ENCODE assay signal across 32 mouse cellular contexts in the genomic region with DNA sequence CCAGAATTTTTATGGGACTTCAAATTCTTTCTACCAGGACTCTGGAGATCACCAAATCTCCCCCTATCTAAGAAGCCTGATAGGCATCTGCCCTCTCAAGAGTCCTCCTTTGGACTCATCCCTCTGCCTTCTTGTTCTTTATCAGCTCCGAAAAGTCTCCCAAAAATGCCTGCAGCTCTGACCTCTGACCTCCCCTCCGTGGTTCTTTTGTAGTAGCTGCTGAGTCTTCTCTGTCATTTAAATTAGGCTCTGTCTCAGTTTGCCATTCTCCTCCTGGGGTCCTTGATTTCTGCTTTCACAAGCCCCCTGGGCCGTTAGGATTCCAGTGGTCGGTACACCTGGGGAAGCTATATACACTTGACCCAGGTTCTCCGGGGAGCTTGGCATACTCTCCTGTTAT. TPM values are rescaled to one million over a fixed set of nuclear protein-coding genes. Genes with fewer than 3 reads are reported as not detected.
DNase-seq lines count a peak whose midpoint lies in the region; ATAC-seq lines count a peak whose summit lies in the region.
"Had no signal": no experiment of that assay in that cellular context is flagged by ENCODE, and none has a peak within 500 bp of the region (broad histone marks: within the 10 kb centered on the region; RNA-seq: fewer than 3 reads in every experiment).

No protein-coding gene starts in this region.

- H3K9ac ChIP-seq in hindbrain, embryonic 16.5 days (ENCODE audit: low read depth, low read length), result no peak overlapping the region
- H3K9ac ChIP-seq in neural tube, embryonic 15.5 days (replicated peaks), result no peak overlapping the region
- H3K9ac ChIP-seq: embryonic facial prominence, embryonic 12.5 days; hindbrain, embryonic 12.5 days; liver, embryonic 12.5 days; liver, postnatal 0 days; neural tube, embryonic 12.5 days had no signal

- H3K36me3 ChIP-seq in hindbrain, embryonic 10.5 days, result no peaks in the 10 kb centered on the region
- H3K36me3 ChIP-seq in hindbrain, embryonic 16.5 days (ENCODE audit: control insufficient read depth, insufficient read depth, low read length), result no peaks in the 10 kb centered on the region
- H3K36me3 ChIP-seq in neural tube, embryonic 15.5 days, result no peaks in the 10 kb centered on the region
- H3K36me3 ChIP-seq: embryonic facial prominence, embryonic 12.5 days; G1E; heart, embryonic 10.5 days; hindbrain, embryonic 12.5 days; liver, embryonic 12.5 days; neural tube, embryonic 12.5 days had no signal

- H3K9me3 ChIP-seq in hindbrain, embryonic 10.5 days, result no peaks in the 10 kb centered on the region
- H3K9me3 ChIP-seq in hindbrain, embryonic 16.5 days (ENCODE audit: control insufficient read depth, low read length), result no peaks in the 10 kb centered on the region
- H3K9me3 ChIP-seq in neural tube, embryonic 15.5 days (replicated peaks), result no peaks in the 10 kb centered on the region
- H3K9me3 ChIP-seq: G1E; heart, embryonic 10.5 days; hindbrain, embryonic 12.5 days; liver, embryonic 12.5 days; neural tube, embryonic 12.5 days had no signal

- peaks cover 42% of the 10 kb centered on the region for H3K4me1 ChIP-seq in hindbrain, embryonic 10.5 days (replicated peaks)
- H3K4me1 ChIP-seq in hindbrain, embryonic 16.5 days (ENCODE audit: control insufficient read depth, insufficient read depth, low read depth, low read length), result peaks cover 19% of the 10 kb centered on the region
- H3K4me1 ChIP-seq in neural tube, embryonic 15.5 days, result peaks cover 28% of the 10 kb centered on the region

- under 1% methylated on average over 5 of the region's 5 CpGs for WGBS in hindbrain, embryonic 10.5 days
- WGBS in hindbrain, embryonic 16.5 days, result under 1% methylated on average over 5 of the region's 5 CpGs
- WGBS in neural tube, embryonic 15.5 days, result under 1% methylated on average over 5 of the region's 5 CpGs

- no peak overlapping the region for H3K4me2 ChIP-seq in hindbrain, embryonic 16.5 days (ENCODE audit: low read length)
- no peak overlapping the region for H3K4me2 ChIP-seq in neural tube, embryonic 15.5 days
- H3K4me2 ChIP-seq: embryonic facial prominence, embryonic 12.5 days; hindbrain, embryonic 12.5 days; liver, embryonic 12.5 days; neural tube, embryonic 12.5 days had no signal

- H3K4me3 ChIP-seq in hindbrain, embryonic 10.5 days, result peak overlapping the region; percentile 28; the same call in 1 of the 2 replicates
- H3K4me3 ChIP-seq in hindbrain, embryonic 16.5 days (ENCODE audit: low read length), result no peak overlapping the region
- H3K4me3 ChIP-seq in neural tube, embryonic 15.5 days (replicated peaks), result no peak overlapping the region
- H3K4me3 ChIP-seq: embryonic facial prominence, embryonic 12.5 days; hindbrain, embryonic 12.5 days; liver, embryonic 12.5 days; megakaryocyte, embryonic 14.5 days; neural tube, embryonic 12.5 days had no signal

- ATAC-seq in hindbrain, embryonic 16.5 days, result no peak
- ATAC-seq in neural tube, embryonic 15.5 days (ENCODE audit: low FRiP score), result no peak
- ATAC-seq: forebrain, embryonic 14.5 days; intestine, postnatal 0 days; liver, embryonic 12.5 days; liver, postnatal 0 days; midbrain, embryonic 16.5 days had no signal

- H3K27me3 ChIP-seq in hindbrain, embryonic 10.5 days (ENCODE audit: insufficient read depth, poor library complexity, severe bottlenecking), result peaks cover 95% of the 10 kb centered on the region
- peaks cover 65% of the 10 kb centered on the region for H3K27me3 ChIP-seq in hindbrain, embryonic 16.5 days (replicated peaks; ENCODE audit: control insufficient read depth, insufficient read depth, low read length)
- H3K27me3 ChIP-seq in neural tube, embryonic 15.5 days (replicated peaks), result peaks cover 80% of the 10 kb centered on the region

- H3K27ac ChIP-seq in hindbrain, embryonic 10.5 days, result no peak overlapping the region
- no peak overlapping the region for H3K27ac ChIP-seq in hindbrain, embryonic 16.5 days (ENCODE audit: low read depth, low read length)
- no peak overlapping the region for H3K27ac ChIP-seq in neural tube, embryonic 15.5 days (replicated peaks)
- H3K27ac ChIP-seq: embryonic facial prominence, embryonic 12.5 days; heart, embryonic 10.5 days; hindbrain, embryonic 12.5 days; liver, embryonic 12.5 days; neural tube, embryonic 12.5 days had no signal

- peak; percentile 55 for DNase-seq in hindbrain, embryonic 10.5 days (ENCODE audit: low spot score)
- peak; percentile 31 for DNase-seq in neural tube, embryonic 10.5 days (ENCODE audit: extremely low spot score, low spot score)
- DNase-seq in embryo, embryonic 9.5 days (ENCODE audit: extremely low spot score), result peak; percentile 63
- DNase-seq in right cerebral cortex, adult 18-20 months, result no peak
- DNase-seq in layer of hippocampus, adult 8-10 months (ENCODE audit: low spot score in 2 of 2), result no peak
- DNase-seq: adrenal gland, postnatal 25 days; cerebellum, adult 11-12 months; cerebellum, adult 9-11 months; gastrocnemius, postnatal 25 days; heart, adult 11 months; kidney, adult 9 months; kidney, postnatal 10 days; layer of hippocampus, adult 9-11 months; liver, postnatal 0 days; lung, postnatal 4 days; right cerebral cortex, postnatal 14 days had no signal

RNA-seq across cellular contexts. Expression of a gene that starts 4.3 kb away (rescaled TPM):
- polyA plus RNA-seq in hindbrain, embryonic 10.5 days (2016; fragmentation: Nextera tagmentation; extraction: Ambion mirVana), result 0.54 and 1.2 TPM in 2 replicates
- polyA plus RNA-seq in hindbrain, embryonic 16.5 days (2015; fragmentation: Nextera tagmentation; extraction: Ambion mirVana), result 0.25 and 0.35 TPM in 2 replicates
- 0.31 and 0.35 TPM in 2 replicates for polyA plus RNA-seq in neural tube, embryonic 15.5 days (2015; fragmentation: Nextera tagmentation; extraction: Ambion mirVana)
- total RNA-seq in layer of hippocampus, adult 8-10 months (2022), result under 1 TPM in 1 of 4 experiments, not detected in 3; 0.64 TPM
- total RNA-seq: adrenal gland, postnatal 25 days; gastrocnemius, postnatal 25 days; left cerebral cortex, adult 18-20 months; left cerebral cortex, postnatal 25 days had no signal
- polyA plus RNA-seq: G1E; large intestine, adult 2 months; liver, embryonic 12.5 days; liver, postnatal 0 days; small intestine, adult 2 months had no signal

Comparison
In these comparisons a context has a peak if more than half of its experiments do, and no peak if none do; other contexts are left out.
1. DNase-seq: peak in hindbrain, embryonic 10.5 days (single experiment), neural tube, embryonic 10.5 days (single experiment) and embryo, embryonic 9.5 days (single experiment); none in right cerebral cortex, adult 18-20 months (single experiment) and layer of hippocampus, adult 8-10 months (0 of 2).